Mouse (Mus musculus): ENCODE results near the gene Gpx1. TPM values are rescaled to one million over a fixed set of nuclear protein-coding genes. Genes with fewer than 3 reads are reported as not detected.
A peak's percentile ranks its signal among the peaks of the same experiment; 100 is the strongest.

Gpx1 gene
- total RNA-seq, 2 experiments from 2014 or later = 62.2 to 64.1 TPM

GRCm38 (mm10) chr9:108342301-108342831 is 3.7 kb downstream of the Gpx1 start:
- DNase-seq (ENCODE audit: low spot score in 2 of 2) = no peak
- peak; percentile 29 for TF ChIP-seq CTCF (conservative IDR thresholded peaks at IDR 0.05)
- H3K4me3 ChIP-seq = no peak overlapping the region
- H3K27ac ChIP-seq = peak overlapping the region; percentile 77

GRCm38 (mm10) chr9:108343331-108343730 is 4.6 kb downstream of the Gpx1 start:
- H3K4me3 ChIP-seq = no peak overlapping the region
- no peak for TF ChIP-seq CTCF (conservative IDR thresholded peaks at IDR 0.05)
- no peak overlapping the region for H3K27ac ChIP-seq
- no peak for DNase-seq (ENCODE audit: low spot score in 2 of 2)

- Histone ChIP-seq H3K4me3 (no peak overlapping the region), H3K27ac (no peak overlapping the region)
- no peak for TF ChIP-seq CTCF (conservative IDR thresholded peaks at IDR 0.05)
- DNase-seq (ENCODE audit: low spot score in 2 of 2) = no peak
Measured at GRCm38 (mm10) chr9:108343835-108344234, 5.1 kb downstream of the Gpx1 start.

- no peak for DNase-seq (ENCODE audit: low spot score in 2 of 2)
- Histone ChIP-seq H3K4me3 (no peak overlapping the region), H3K27ac (no peak overlapping the region)
- TF ChIP-seq CTCF (conservative IDR thresholded peaks at IDR 0.05) = no peak
Measured at GRCm38 (mm10) chr9:108344471-108344870, 5.8 kb downstream of the Gpx1 start.

GRCm38 (mm10) chr9:108347024-108347423 is 8.3 kb downstream of the Gpx1 start:
- no peak for TF ChIP-seq CTCF (conservative IDR thresholded peaks at IDR 0.05)
- Histone ChIP-seq H3K4me3 (peak overlapping the region; percentile 99), H3K27ac (peak overlapping the region; percentile 98)
- DNase-seq (ENCODE audit: low spot score in 2 of 2) = no peak

GRCm38 (mm10) chr9:108347540-108348289 is 9.0 kb downstream of the Gpx1 start, which contains the start of gene Usp4:
Gene Usp4 (plus strand): TSS chr9:108347853.
- DNase-seq (ENCODE audit: low spot score in 2 of 2) = peak; percentile 74 to 79
- no peak for TF ChIP-seq CTCF (conservative IDR thresholded peaks at IDR 0.05)
- H3K4me3 ChIP-seq = peak within 1 kb of the TSS; percentile 99
- peak within 1 kb of the TSS; percentile 98 for H3K27ac ChIP-seq

- H3K27ac ChIP-seq = peak overlapping the region; percentile 98
- H3K4me3 ChIP-seq = peak overlapping the region; percentile 99
- TF ChIP-seq CTCF (conservative IDR thresholded peaks at IDR 0.05) = no peak
- DNase-seq (ENCODE audit: low spot score in 2 of 2) = no peak
Measured at GRCm38 (mm10) chr9:108348290-108348680, 9.6 kb downstream of the Gpx1 start.

GRCm38 (mm10) chr9:108349727-108350126 is 11.0 kb downstream of the Gpx1 start:
- H3K27ac ChIP-seq = no peak overlapping the region
- no peak for DNase-seq (ENCODE audit: low spot score in 2 of 2)
- no peak for TF ChIP-seq CTCF (conservative IDR thresholded peaks at IDR 0.05)
- H3K4me3 ChIP-seq = no peak overlapping the region

GRCm38 (mm10) chr9:108378234-108378633 is 39.5 kb downstream of the Gpx1 start:
- no peak for TF ChIP-seq CTCF (conservative IDR thresholded peaks at IDR 0.05)
- Histone ChIP-seq H3K27ac (no peak overlapping the region), H3K4me3 (no peak overlapping the region)
- DNase-seq (ENCODE audit: low spot score in 2 of 2) = no peak

- TF ChIP-seq CTCF (conservative IDR thresholded peaks at IDR 0.05) = no peak
- no peak for DNase-seq (ENCODE audit: low spot score in 2 of 2)
- H3K4me3 ChIP-seq = no peak overlapping the region
- no peak overlapping the region for H3K27ac ChIP-seq
Measured at GRCm38 (mm10) chr9:108378736-108379135, 40.0 kb downstream of the Gpx1 start.

GRCm38 (mm10) chr9:108379294-108379693 is 40.6 kb downstream of the Gpx1 start:
- H3K4me3 ChIP-seq = no peak overlapping the region
- no peak for DNase-seq (ENCODE audit: low spot score in 2 of 2)
- no peak for TF ChIP-seq CTCF (conservative IDR thresholded peaks at IDR 0.05)
- no peak overlapping the region for H3K27ac ChIP-seq

GRCm38 (mm10) chr9:108381382-108381781 is 42.7 kb downstream of the Gpx1 start:
- Histone ChIP-seq H3K27ac (no peak overlapping the region), H3K4me3 (no peak overlapping the region)
- no peak for DNase-seq (ENCODE audit: low spot score in 2 of 2)
- no peak for TF ChIP-seq CTCF (conservative IDR thresholded peaks at IDR 0.05)

- DNase-seq (ENCODE audit: low spot score in 2 of 2) = no peak
- Histone ChIP-seq H3K4me3 (no peak overlapping the region), H3K27ac (no peak overlapping the region)
- no peak for TF ChIP-seq CTCF (conservative IDR thresholded peaks at IDR 0.05)
Measured at GRCm38 (mm10) chr9:108385006-108385405, 46.3 kb downstream of the Gpx1 start.

GRCm38 (mm10) chr9:108386816-108387215 is 48.1 kb downstream of the Gpx1 start:
- TF ChIP-seq CTCF (conservative IDR thresholded peaks at IDR 0.05) = no peak
- H3K4me3 ChIP-seq = no peak overlapping the region
- no peak overlapping the region for H3K27ac ChIP-seq
- DNase-seq (ENCODE audit: low spot score in 2 of 2) = no peak

Data from layer of hippocampus, adult 2 months (tissue).